Mouse (Mus musculus) right cerebral cortex, postnatal 36 days (tissue): ENCODE measurements around the gene Rbfox1.

Source experiments
- DNase-seq, 2 experiments: peaks; one replicate each; pipeline ENCODE4 v3.0.0; 2022; ENCODE audit warnings: low spot score in 2 of 2, mixed read lengths in 1 of 2

Rbfox1 gene

GRCm38 (mm10) chr16:6349381-6349780 lies 464.2 kb downstream of the Rbfox1 start:
- peak; percentile 23 to 26 for DNase-seq

- DNase-seq, result no peak
Measured at GRCm38 (mm10) chr16:6350256-6350655, 465.1 kb downstream of the Rbfox1 start.

- peak in 1 of 2 experiments; percentile 28 for DNase-seq
Measured at GRCm38 (mm10) chr16:6353191-6353590, 468.0 kb downstream of the Rbfox1 start.

DNA sequence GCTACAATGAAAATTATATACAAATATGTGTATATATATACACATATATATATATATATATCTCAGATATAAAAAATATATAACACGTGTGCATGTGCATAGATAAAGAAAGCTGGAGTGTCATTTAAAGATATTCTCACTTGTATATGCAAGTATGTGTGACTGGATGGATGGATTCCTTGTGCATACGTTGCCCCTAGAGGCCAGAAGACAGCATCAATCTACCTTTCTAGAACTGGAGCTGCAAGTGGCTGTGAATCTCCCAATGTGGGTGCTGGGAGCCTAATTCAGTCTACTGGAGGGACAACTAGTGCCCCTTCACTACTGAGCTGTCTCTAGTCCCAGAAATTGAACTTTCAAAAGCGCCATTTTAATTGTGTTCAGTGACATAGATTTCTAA lies 471.8 kb downstream of the Rbfox1 start:
- DNase-seq, result no peak

DNA sequence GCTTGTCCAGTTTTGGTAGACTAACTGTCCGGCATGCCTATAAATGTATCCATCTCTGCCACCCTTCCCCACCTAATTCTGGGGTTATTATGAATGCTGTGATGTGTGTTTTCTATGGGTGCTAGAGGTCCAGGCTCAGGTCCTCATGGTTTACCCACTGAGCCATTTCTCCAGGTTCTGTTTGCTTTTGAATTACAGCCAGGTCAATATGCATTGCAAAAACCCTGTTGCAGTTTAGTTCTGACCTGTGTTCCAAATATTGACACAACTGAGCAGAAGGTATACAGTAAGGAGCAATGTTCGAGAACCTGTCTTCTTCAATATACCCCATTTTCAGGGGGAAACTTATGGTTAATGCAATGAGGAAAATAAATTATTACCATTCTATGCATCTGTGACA lies 480.6 kb downstream of the Rbfox1 start:
- DNase-seq, result no peak

GRCm38 (mm10) chr16:6366649-6367048 lies 481.5 kb downstream of the Rbfox1 start:
- DNase-seq, result no peak

DNA sequence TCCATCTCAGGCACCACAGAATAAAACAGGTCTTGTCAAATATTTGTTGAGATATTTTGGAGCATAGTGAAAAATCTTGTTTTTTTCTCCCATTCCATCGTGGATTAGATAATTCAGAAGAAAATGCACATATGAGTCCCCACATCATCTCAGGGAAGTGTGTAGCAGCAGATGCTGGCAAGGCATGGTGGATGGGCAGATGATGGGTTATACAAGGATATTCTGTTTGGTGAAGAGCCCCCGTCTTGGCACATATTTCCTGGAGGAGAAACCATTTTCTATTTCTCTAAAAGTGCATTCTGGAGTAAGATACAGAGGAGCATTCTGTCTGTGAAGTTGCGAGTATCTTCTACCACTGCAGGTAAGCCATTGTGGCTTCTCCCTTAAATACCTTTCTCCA lies 495.8 kb downstream of the Rbfox1 start:
- no peak for DNase-seq

DNA sequence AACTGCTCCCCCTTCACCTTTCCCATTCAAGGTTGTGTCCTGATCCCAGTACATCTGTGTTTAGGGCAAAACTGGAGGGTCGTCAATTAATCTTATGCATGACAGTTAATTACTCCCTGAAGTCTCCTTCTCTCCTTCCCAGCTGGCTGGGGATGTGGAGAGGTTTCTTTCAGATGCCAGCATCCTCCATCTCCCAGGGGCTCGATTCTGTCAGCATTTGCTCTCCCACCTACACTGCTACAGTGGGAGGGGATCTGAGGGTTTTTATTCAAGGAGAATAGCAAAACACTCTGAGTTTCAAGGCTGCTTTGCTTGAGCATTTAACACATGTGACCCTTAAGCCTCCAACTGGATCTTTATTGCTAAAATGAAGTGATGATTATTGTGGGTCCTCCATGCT lies 496.4 kb downstream of the Rbfox1 start:
- DNase-seq, result no peak

DNA sequence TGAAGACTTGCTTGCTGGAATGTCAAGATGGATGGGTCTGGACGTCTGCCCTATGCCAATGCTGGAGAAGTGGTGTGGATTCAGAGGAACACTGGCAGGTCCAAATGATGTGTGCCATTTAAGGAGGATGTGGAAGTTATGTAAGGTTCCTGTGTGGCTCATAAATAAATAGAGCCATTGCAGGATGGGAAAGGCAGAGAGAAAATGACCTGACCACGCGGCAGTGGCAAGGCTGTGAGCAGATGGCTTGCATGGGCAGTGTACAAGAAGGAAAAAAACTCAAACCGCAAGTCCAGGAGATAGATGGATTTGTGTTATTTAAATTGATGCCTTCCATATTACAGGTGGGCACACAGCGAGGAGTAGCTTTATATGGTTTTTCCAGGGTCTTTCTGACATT lies 497.6 kb downstream of the Rbfox1 start:
- DNase-seq, result no peak

GRCm38 (mm10) chr16:6390278-6390930 lies 505.2 kb downstream of the Rbfox1 start:
- DNase-seq, result no peak

GRCm38 (mm10) chr16:6396676-6397409 lies 511.7 kb downstream of the Rbfox1 start:
- no peak for DNase-seq

DNA sequence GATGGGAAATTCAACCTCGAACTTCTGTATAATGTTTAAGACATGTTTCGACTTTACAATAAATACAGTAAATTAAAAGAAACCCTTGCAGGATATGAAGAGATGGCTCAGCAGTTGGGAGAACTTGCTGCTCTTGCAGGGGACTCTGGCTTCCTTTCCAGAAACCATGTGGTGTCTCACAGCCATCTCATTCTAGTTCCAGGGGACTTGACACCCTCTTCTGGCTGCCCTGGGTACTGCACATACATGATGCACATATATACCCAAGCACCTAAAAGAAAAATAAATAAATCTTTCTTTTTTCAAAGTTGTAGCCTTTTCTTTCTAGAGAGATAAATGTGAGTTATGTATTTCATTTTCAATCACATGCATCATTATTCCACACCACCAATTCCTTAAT lies 512.5 kb downstream of the Rbfox1 start:
- no peak for DNase-seq

DNA sequence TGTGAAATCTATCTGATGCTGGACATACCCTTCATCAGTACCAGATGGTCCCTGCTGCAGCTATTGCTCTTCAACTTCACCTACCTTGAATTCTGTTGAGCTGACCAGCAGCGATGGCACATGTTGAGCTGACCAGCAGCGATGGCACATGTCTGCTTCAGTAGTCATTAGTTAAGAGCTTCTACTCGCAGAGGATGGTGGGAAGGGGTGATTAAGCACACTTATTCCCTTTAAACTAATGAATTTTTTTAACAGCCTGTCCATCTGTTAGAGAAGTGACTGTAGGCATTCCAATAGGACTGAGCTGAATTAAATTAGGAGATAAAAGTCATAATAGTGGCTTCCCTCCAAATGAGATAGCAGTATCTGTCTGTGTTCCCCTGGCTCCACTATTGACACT lies 517.7 kb downstream of the Rbfox1 start:
- no peak for DNase-seq

DNA sequence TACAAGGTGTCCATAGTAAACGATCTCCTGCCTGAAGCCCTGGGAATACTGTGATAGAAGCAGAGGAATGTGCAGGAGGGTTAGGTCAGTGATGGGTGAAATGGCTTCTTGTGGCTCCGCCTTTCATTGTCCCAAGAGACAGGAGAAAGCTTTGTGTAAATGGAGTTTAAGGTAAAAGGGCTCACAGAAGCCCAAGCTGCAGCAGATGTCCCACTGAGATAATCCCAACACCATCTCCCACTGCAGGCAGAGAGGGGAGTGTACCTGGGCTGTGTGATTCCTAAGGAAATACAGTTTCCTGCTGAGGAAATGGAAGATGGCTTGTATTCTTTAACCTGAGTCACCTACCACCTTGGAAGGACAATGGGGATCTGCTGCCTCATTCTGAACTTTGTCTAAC lies 529.7 kb downstream of the Rbfox1 start:
- DNase-seq, result no peak

- no peak for DNase-seq
Measured at GRCm38 (mm10) chr16:6421623-6422145, 536.5 kb downstream of the Rbfox1 start.

DNA sequence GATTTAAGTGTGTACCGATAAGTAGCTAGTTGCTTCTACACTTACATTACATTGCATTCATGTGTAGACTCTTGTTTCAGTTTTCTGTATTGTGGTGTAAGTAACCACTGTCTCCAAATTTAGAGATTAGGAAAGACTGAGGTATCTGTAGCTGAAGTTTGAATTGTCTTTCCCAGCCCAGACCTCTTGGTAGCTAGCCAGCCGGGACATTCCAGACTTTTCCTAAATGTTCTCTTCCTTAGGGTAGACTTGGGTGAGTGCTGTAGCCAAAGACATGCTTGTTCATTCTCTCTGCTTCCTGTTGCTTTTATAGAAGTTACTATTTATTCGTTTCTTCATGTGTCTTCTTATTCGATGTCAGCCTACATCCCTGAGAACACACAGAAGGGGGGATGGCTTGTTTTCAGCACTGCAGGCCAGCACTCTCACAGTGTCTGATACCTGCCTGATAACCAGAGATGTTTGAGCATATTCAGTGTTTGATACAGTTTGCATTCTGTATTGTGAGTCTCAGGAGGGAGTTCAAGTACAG lies 538.8 kb downstream of the Rbfox1 start:
- no peak for DNase-seq

DNA sequence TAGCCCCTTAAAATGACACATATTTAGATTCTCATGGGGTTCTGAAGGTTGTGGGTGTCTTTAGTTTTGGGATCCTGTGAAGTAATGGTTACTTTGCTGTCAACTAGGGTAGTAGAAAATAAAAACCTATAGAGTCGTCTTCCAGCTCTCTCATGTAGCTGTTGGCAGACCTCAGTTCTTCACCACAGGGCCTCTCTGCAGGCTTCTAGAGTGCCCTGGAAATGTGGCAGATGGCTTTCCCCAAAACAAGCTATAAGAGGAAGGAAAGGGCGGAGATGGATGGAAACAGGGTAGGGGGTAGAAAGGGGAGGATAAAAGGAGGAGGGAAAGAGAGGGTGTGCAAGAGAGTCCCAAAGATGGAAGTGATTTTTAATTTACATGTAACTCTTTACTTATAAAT lies 539.6 kb downstream of the Rbfox1 start:
- DNase-seq, result no peak

GRCm38 (mm10) chr16:6427292-6428281 lies 542.4 kb downstream of the Rbfox1 start:
- no peak for DNase-seq

- peak; percentile 33 to 62 for DNase-seq
Measured at GRCm38 (mm10) chr16:6430981-6431380, 545.8 kb downstream of the Rbfox1 start.

- DNase-seq, result no peak
Measured at GRCm38 (mm10) chr16:6436445-6436844, 551.3 kb downstream of the Rbfox1 start.

DNA sequence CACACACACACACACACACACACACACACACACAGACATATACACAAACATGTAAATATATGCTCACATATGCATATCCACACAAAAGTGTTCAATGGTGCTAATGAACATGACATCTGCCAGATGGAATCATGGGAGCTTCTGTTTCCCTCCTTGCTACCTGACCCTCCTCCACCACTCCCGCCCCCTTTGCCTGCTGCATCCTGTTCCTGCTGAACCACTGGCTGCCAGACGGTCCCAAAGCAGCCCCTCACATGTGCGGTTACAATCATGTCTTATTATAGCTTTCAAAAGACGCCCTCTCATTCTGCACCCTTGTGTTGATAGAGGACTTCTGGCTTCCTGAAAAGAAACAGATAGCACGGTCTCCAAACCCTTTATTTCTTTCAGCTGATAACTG lies 563.1 kb downstream of the Rbfox1 start:
- DNase-seq, result peak; percentile 24 to 26

DNA sequence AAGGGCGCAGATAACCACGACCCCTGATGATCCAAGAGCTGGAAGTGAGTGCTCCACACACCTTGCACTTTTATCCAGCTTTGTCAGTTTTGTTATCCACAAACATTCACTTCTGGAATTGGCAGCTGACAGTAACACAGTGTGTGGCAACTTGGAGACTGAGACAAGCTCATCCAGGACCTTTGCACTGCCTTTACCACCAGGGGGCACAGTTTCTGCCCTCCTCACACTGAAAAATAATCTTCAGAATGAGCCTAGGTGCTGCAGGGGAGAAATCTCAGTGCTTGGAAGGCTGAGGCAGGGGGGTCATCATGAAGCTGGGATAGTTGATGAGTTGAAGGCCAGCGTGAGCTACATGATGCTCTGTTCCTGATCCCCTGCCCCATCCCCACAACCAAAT lies 570.2 kb downstream of the Rbfox1 start:
- no peak for DNase-seq
